Mouse (Mus musculus) megakaryocyte-erythroid progenitor cell, adult 5-6 weeks (primary cell): ENCODE results near the gene Mmp14. TPM values are rescaled to one million over a fixed set of nuclear protein-coding genes. Genes with fewer than 3 reads are reported as not detected.

Source experiments
- total RNA-seq, 2 experiments: library from RNA; stranded (forward) in 1 of 2; stranded (reverse) in 1 of 2; fragments of 200-1000, 215-1000 nt in 1 of 2; fragments of >200 nt in 1 of 2; fragmentation: Nextera tagmentation in 1 of 2; gene quantifications; 2 replicates each; pipeline ENCODE4 v1.2.3; 2014 to 2017

Gene Mmp14
- total RNA-seq, 2 experiments from 2014 or later: 37.2 to 39.2 TPM

Other genes starting within 250 kb of the Mmp14 start
- gene Dad1, start 177.5 kb upstream of the Mmp14 start, total RNA-seq (2014; fragmentation: Nextera tagmentation): 184 and 235 TPM in 2 replicates
- 106 and 168 TPM in 2 replicates for gene Dad1, start 177.5 kb upstream of the Mmp14 start, total RNA-seq (2017)
- gene Abhd4, start 177.4 kb upstream of the Mmp14 start, total RNA-seq (2014; fragmentation: Nextera tagmentation): 25.5 and 28.5 TPM in 2 replicates
- gene Abhd4, start 177.4 kb upstream of the Mmp14 start, total RNA-seq (2017): 16.9 and 18.6 TPM in 2 replicates
- not detected in 2 replicates for gene Olfr49, start 146.7 kb upstream of the Mmp14 start, total RNA-seq (2014; fragmentation: Nextera tagmentation)
- not detected in 2 replicates for gene Olfr49, start 146.7 kb upstream of the Mmp14 start, total RNA-seq (2017)
- gene Oxa1l, start 70.8 kb upstream of the Mmp14 start, total RNA-seq (2014; fragmentation: Nextera tagmentation): 69.1 and 70.3 TPM in 2 replicates
- 32.5 and 51.1 TPM in 2 replicates for gene Oxa1l, start 70.8 kb upstream of the Mmp14 start, total RNA-seq (2017)
- 8.8 and 12.9 TPM in 2 replicates for gene Slc7a7, start 13.8 kb upstream of the Mmp14 start, total RNA-seq (2014; fragmentation: Nextera tagmentation)
- 8.2 and 10.6 TPM in 2 replicates for gene Slc7a7, start 13.8 kb upstream of the Mmp14 start, total RNA-seq (2017)
- 504 and 507 TPM in 2 replicates for gene Mrpl52, start 4.7 kb upstream of the Mmp14 start, total RNA-seq (2014; fragmentation: Nextera tagmentation)
- 266 and 434 TPM in 2 replicates for gene Mrpl52, start 4.7 kb upstream of the Mmp14 start, total RNA-seq (2017)
- gene Lrp10, start 32.5 kb downstream of the Mmp14 start, total RNA-seq (2014; fragmentation: Nextera tagmentation): 38.4 and 38.6 TPM in 2 replicates
- 13.0 and 19.9 TPM in 2 replicates for gene Lrp10, start 32.5 kb downstream of the Mmp14 start, total RNA-seq (2017)
- gene Rem2, start 44.5 kb downstream of the Mmp14 start, total RNA-seq (2014; fragmentation: Nextera tagmentation): 0.50 and 3.5 TPM in 2 replicates
- gene Rem2, start 44.5 kb downstream of the Mmp14 start, total RNA-seq (2017): 0.80 and 2.0 TPM in 2 replicates
- 73.8 and 87.5 TPM in 2 replicates for gene Prmt5, start 85.9 kb downstream of the Mmp14 start, total RNA-seq (2014; fragmentation: Nextera tagmentation)
- gene Prmt5, start 85.9 kb downstream of the Mmp14 start, total RNA-seq (2017): 71.5 and 77.3 TPM in 2 replicates
- gene Haus4, start 123.0 kb downstream of the Mmp14 start, total RNA-seq (2014; fragmentation: Nextera tagmentation): 94.2 and 97.3 TPM in 2 replicates
- 60.5 and 68.2 TPM in 2 replicates for gene Haus4, start 123.0 kb downstream of the Mmp14 start, total RNA-seq (2017)
- not detected in 2 replicates for gene Ajuba, start 145.9 kb downstream of the Mmp14 start, total RNA-seq (2014; fragmentation: Nextera tagmentation)
- gene Ajuba, start 145.9 kb downstream of the Mmp14 start, total RNA-seq (2017): 0.19 and 0.80 TPM in 2 replicates
- 6.2 and 12.7 TPM in 2 replicates for gene 4931414P19Rik, start 174.4 kb downstream of the Mmp14 start, total RNA-seq (2014; fragmentation: Nextera tagmentation)
- 2.9 and 7.3 TPM in 2 replicates for gene 4931414P19Rik, start 174.4 kb downstream of the Mmp14 start, total RNA-seq (2017)
- 221 and 258 TPM in 2 replicates for gene Psmb5, start 186.4 kb downstream of the Mmp14 start, total RNA-seq (2014; fragmentation: Nextera tagmentation)
- 39.5 and 75.5 TPM in 2 replicates for gene Psmb5, start 186.4 kb downstream of the Mmp14 start, total RNA-seq (2017)
- gene Psmb11, start 189.8 kb downstream of the Mmp14 start, total RNA-seq (2014; fragmentation: Nextera tagmentation): 0.45 TPM in 1 of 2 replicates, not detected in the other
- not detected in 2 replicates for gene Psmb11, start 189.8 kb downstream of the Mmp14 start, total RNA-seq (2017)
- gene Gm17606, start 209.3 kb downstream of the Mmp14 start, total RNA-seq (2014; fragmentation: Nextera tagmentation): not detected in 2 replicates
- not detected in 2 replicates for gene Gm17606, start 209.3 kb downstream of the Mmp14 start, total RNA-seq (2017)
- gene Cdh24, start 209.8 kb downstream of the Mmp14 start, total RNA-seq (2014; fragmentation: Nextera tagmentation): 2.3 and 2.5 TPM in 2 replicates
- 0.15 and 1.7 TPM in 2 replicates for gene Cdh24, start 209.8 kb downstream of the Mmp14 start, total RNA-seq (2017)